Mouse (Mus musculus): ENCODE results near the gene Cacna2d4. TPM values are rescaled to one million over a fixed set of nuclear protein-coding genes. Genes with fewer than 3 reads are reported as not detected.

Cacna2d4 gene
- polyA plus RNA-seq, 1 experiment: not detected

DNA sequence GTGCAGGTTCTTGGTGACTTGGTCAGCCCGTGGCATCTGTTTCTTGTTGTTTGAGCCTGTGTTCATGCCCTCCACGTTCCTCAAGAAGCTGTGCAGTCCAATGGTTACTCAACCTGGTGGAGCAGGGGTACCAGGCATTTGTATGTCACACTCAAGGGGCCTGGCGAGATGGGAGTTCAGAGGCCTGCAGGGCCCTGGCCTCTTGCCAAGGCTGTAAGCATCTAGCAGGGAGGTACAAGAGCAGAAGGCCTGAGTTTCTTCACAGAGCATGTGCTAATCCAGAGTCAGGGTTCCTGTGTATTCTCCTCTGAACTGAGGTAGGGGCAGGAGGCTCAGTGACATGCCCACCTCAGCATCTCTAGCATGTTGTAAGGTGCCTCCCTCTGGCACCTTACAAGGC lies 76.8 kb downstream of the Cacna2d4 start:
- no peak overlapping the region for H3K27ac ChIP-seq (replicated peaks; ENCODE audit: low read depth, low read length)
- H3K4me1 ChIP-seq (ENCODE audit: control insufficient read depth, insufficient read depth, insufficient read length, low read length): no peaks in the 10 kb centered on the region
- no peak overlapping the region for H3K4me3 ChIP-seq (ENCODE audit: insufficient read depth, low read depth, low read length)

GRCm38 (mm10) chr6:119313588-119314375 lies 77.5 kb downstream of the Cacna2d4 start:
- Histone ChIP-seq H3K4me1 (ENCODE audit: control insufficient read depth, insufficient read depth, insufficient read length, low read length) (no peaks in the 10 kb centered on the region), H3K27ac (replicated peaks; ENCODE audit: low read depth, low read length) (no peak overlapping the region), H3K4me3 (ENCODE audit: insufficient read depth, low read depth, low read length) (no peak overlapping the region)

GRCm38 (mm10) chr6:119314751-119315476 lies 78.6 kb downstream of the Cacna2d4 start:
- H3K4me1 ChIP-seq (ENCODE audit: control insufficient read depth, insufficient read depth, insufficient read length, low read length): no peaks in the 10 kb centered on the region
- no peak overlapping the region for H3K27ac ChIP-seq (replicated peaks; ENCODE audit: low read depth, low read length)
- H3K4me3 ChIP-seq (ENCODE audit: insufficient read depth, low read depth, low read length): no peak overlapping the region

GRCm38 (mm10) chr6:119318732-119319131 lies 82.4 kb downstream of the Cacna2d4 start:
- no peak overlapping the region for H3K27ac ChIP-seq (replicated peaks; ENCODE audit: low read depth, low read length)
- no peak overlapping the region for H3K4me3 ChIP-seq (ENCODE audit: insufficient read depth, low read depth, low read length)
- H3K4me1 ChIP-seq (ENCODE audit: control insufficient read depth, insufficient read depth, insufficient read length, low read length): no peaks in the 10 kb centered on the region

GRCm38 (mm10) chr6:119319358-119319757 lies 83.0 kb downstream of the Cacna2d4 start:
- H3K27ac ChIP-seq (replicated peaks; ENCODE audit: low read depth, low read length): no peak overlapping the region
- H3K4me3 ChIP-seq (ENCODE audit: insufficient read depth, low read depth, low read length): no peak overlapping the region
- H3K4me1 ChIP-seq (ENCODE audit: control insufficient read depth, insufficient read depth, insufficient read length, low read length): no peaks in the 10 kb centered on the region

DNA sequence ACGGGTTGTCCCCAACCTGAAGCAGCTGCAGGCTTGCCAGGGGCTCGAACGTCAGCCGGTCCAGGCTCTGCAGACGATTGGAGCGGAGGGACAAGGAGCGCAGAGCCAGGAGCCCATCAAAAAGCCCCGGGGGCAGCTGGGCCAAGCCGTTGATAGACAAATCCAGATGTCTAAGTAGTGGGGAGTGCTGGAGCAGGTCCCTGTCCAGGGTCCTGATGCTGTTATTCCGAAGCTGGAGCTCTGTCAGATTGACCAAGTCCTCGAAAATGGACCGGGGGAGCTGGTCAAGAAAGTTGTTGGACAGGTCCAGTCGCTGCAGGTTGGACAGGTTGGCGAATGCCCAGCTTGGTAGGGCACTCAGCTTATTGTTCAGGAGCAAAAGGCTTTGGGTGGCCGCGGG lies 84.2 kb downstream of the Cacna2d4 start:
- Histone ChIP-seq H3K4me3 (ENCODE audit: insufficient read depth, low read depth, low read length) (no peak overlapping the region), H3K4me1 (ENCODE audit: control insufficient read depth, insufficient read depth, insufficient read length, low read length) (no peaks in the 10 kb centered on the region), H3K27ac (replicated peaks; ENCODE audit: low read depth, low read length) (no peak overlapping the region)

GRCm38 (mm10) chr6:119321752-119322151 lies 85.4 kb downstream of the Cacna2d4 start:
- H3K4me1 ChIP-seq (ENCODE audit: control insufficient read depth, insufficient read depth, insufficient read length, low read length): no peaks in the 10 kb centered on the region
- no peak overlapping the region for H3K27ac ChIP-seq (replicated peaks; ENCODE audit: low read depth, low read length)
- H3K4me3 ChIP-seq (ENCODE audit: insufficient read depth, low read depth, low read length): no peak overlapping the region

DNA sequence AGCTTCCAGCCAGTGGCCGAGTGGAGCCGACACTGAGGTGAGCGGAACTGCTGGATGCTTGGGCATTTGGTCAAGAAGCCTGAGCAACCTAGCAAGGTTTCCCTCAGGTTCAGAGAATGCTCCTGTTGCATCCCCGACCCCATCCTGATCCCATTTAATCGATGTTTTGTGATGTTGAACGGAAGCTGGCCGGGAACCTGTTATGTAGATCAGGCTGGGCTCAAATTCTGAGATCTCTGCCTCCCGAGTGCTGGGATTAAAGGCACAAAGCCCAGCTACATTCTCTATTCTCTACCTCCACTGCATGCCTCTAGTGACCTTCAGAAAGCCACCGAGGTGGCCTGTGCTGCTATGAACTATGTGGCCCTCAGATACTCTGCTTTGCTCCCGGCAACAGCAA lies 88.5 kb downstream of the Cacna2d4 start:
- Histone ChIP-seq H3K4me3 (ENCODE audit: insufficient read depth, low read depth, low read length) (no peak overlapping the region), H3K4me1 (ENCODE audit: control insufficient read depth, insufficient read depth, insufficient read length, low read length) (peaks cover 7% of the 10 kb centered on the region), H3K27ac (replicated peaks; ENCODE audit: low read depth, low read length) (no peak overlapping the region)

DNA sequence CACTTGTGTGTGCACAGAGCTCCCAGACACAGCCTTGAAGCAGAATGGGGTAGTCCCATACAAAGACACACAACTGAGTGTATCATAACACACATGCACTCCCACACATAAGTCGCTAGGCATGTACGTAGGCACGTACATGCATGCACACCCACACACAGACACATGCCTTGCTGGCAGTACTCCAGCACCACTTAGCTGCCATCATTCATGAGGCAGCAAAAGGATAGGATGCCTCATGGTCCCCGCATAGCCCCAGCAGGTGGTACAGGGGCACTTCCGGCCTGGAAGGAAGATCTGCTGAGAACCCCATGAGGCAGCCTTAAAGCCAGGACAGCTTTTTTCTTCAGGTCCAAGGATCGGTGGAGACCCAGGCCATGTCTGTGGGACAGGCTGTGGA lies 89.7 kb downstream of the Cacna2d4 start:
- Histone ChIP-seq H3K27ac (replicated peaks; ENCODE audit: low read depth, low read length) (no peak overlapping the region), H3K4me3 (ENCODE audit: insufficient read depth, low read depth, low read length) (no peak overlapping the region), H3K4me1 (ENCODE audit: control insufficient read depth, insufficient read depth, insufficient read length, low read length) (peaks cover 7% of the 10 kb centered on the region)

DNA sequence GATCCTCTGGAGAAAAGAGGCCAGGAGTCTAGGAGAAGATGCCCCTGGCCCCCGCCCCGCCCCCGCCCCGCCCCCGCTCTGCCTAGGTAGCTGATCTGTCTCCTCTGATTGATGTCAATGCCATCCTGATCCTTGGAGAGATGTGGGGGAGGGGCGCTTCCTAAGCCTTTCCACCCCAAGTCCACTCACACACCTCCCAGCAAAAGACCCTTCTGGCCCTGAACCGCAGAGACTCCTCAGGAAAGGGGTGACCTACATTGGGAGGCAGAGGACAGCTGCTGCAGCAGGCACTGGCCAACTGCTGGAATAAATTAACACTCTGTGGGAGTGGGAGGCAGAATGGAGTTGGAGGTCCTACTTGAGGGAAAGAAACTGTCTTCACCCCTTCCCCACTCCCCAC lies 90.2 kb downstream of the Cacna2d4 start:
- Histone ChIP-seq H3K4me3 (ENCODE audit: insufficient read depth, low read depth, low read length) (no peak overlapping the region), H3K27ac (replicated peaks; ENCODE audit: low read depth, low read length) (no peak overlapping the region), H3K4me1 (ENCODE audit: control insufficient read depth, insufficient read depth, insufficient read length, low read length) (peaks cover 7% of the 10 kb centered on the region)

DNA sequence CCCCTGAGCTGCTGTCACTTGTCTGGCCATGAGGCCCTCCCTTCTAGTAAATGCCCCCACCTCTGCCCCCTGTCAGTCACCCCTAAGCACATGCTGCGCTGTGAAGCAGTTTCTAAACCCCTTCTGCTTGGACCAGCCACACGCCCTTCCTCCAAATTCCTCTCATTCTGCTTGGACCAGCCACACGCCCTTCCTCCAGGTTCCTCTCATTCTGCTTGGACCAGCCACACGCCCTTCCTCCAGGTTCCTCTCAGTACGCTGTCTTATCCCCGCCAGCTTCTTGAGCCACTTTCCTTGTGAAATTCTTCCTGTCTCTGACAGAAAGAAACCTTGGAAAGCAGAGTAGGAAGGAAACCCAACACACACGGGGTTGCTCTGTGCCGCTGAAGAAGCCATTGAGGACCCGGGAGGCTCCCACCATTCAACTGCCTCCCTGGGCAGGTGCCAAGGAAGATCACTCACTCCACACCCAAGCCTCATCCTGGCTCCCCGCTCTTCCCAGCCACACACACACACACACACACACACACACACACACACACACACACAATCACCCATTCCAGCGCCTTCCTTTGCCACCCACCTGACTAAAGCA lies 92.3 kb downstream of the Cacna2d4 start:
- no peak overlapping the region for H3K4me3 ChIP-seq (ENCODE audit: insufficient read depth, low read depth, low read length)
- no peak overlapping the region for H3K27ac ChIP-seq (replicated peaks; ENCODE audit: low read depth, low read length)
- H3K4me1 ChIP-seq (ENCODE audit: control insufficient read depth, insufficient read depth, insufficient read length, low read length): peaks cover 7% of the 10 kb centered on the region

- H3K27ac ChIP-seq (replicated peaks; ENCODE audit: low read depth, low read length): no peak overlapping the region
- no peak overlapping the region for H3K4me3 ChIP-seq (ENCODE audit: insufficient read depth, low read depth, low read length)
Observed at GRCm38 (mm10) chr6:119329215-119329714, 92.9 kb downstream of the Cacna2d4 start.

DNA sequence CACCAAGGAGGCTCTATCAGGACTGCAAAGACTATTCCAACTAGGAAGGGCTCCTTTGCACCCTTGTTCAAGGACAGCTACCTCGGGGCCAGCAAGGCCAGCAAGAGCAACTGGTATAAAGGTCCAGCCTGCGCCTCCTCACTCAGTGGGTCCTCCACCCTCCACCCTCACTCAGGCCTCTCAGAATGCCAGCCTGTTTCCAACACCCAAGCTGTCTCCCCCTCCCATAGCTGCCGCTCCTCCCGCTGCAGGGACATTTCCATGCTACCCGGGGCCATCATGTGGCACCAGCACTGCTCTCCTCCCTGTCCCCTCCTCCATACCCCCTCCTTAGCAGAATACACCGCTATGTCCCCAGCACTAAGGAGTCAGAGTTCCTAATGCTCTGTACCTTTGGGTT lies 93.6 kb downstream of the Cacna2d4 start:
- no peak overlapping the region for H3K27ac ChIP-seq (replicated peaks; ENCODE audit: low read depth, low read length)
- peaks cover 7% of the 10 kb centered on the region for H3K4me1 ChIP-seq (ENCODE audit: control insufficient read depth, insufficient read depth, insufficient read length, low read length)
- H3K4me3 ChIP-seq (ENCODE audit: insufficient read depth, low read depth, low read length): no peak overlapping the region

More at GRCm38 (mm10) chr6:119329215-119329714, 92.9 kb downstream of the Cacna2d4 start:
- H3K4me1 ChIP-seq (ENCODE audit: control insufficient read depth, insufficient read depth, insufficient read length, low read length): peaks cover 7% of the 10 kb centered on the region

- peaks cover 7% of the 10 kb centered on the region for H3K4me1 ChIP-seq (ENCODE audit: control insufficient read depth, insufficient read depth, insufficient read length, low read length)
- no peak within 1 kb of the TSS for H3K4me3 ChIP-seq (ENCODE audit: insufficient read depth, low read depth, low read length)
- no peak within 1 kb of the TSS for H3K27ac ChIP-seq (replicated peaks; ENCODE audit: low read depth, low read length)
Observed at GRCm38 (mm10) chr6:119330506-119330905, 94.2 kb downstream of the Cacna2d4 start, which contains the start of gene Lrtm2. Gene Lrtm2, minus strand, starts transcription at chr6:119330766.

GRCm38 (mm10) chr6:119332111-119332510 lies 95.8 kb downstream of the Cacna2d4 start:
- H3K4me1 ChIP-seq (ENCODE audit: control insufficient read depth, insufficient read depth, insufficient read length, low read length): peaks cover 7% of the 10 kb centered on the region
- no peak overlapping the region for H3K27ac ChIP-seq (replicated peaks; ENCODE audit: low read depth, low read length)
- H3K4me3 ChIP-seq (ENCODE audit: insufficient read depth, low read depth, low read length): no peak overlapping the region

Measured in brown adipose tissue, adult 24 weeks (tissue).